ENCODE assay signal across 12 mouse cellular contexts in genomic region chr11:102607686-102608548, GRCm38 (mm10). TPM values are rescaled to one million over a fixed set of nuclear protein-coding genes. Genes with fewer than 3 reads are reported as not detected.
DNase-seq lines count a peak whose midpoint lies in the region; ATAC-seq and TF ChIP-seq lines count a peak whose summit lies in the region.
"Had no signal": no experiment of that assay in that cellular context is flagged by ENCODE, and none has a peak within 500 bp of the region (broad histone marks: within the 10 kb centered on the region; RNA-seq: fewer than 3 reads in every experiment).

No protein-coding gene starts in this region.

- no peak for DNase-seq in kidney, postnatal 25 days
- no peak for DNase-seq in frontal cortex, postnatal 25 days (ENCODE audit: low spot score in 2 of 2)
- no peak for DNase-seq in right cerebral cortex, postnatal 4 days
- no peak for DNase-seq in left cerebral cortex, adult 11 months (ENCODE audit: low spot score)
- DNase-seq: kidney, adult 9 months; liver, postnatal 0 days; thymus, postnatal 14 days had no signal

- no peak for TF ChIP-seq CTCF in intestine, postnatal 0 days (IDR thresholded peaks at IDR 0.05; ENCODE audit: low read depth)

- peak overlapping the region; percentile 62 for H3K4me2 ChIP-seq in kidney, embryonic 16.5 days (replicated peaks; ENCODE audit: low read depth, low read length)
- H3K4me2 ChIP-seq in forebrain, embryonic 12.5 days: peak overlapping the region; percentile 82
- peak overlapping the region; percentile 82 for H3K4me2 ChIP-seq in intestine, postnatal 0 days (replicated peaks; ENCODE audit: low read depth)
- H3K4me2 ChIP-seq in neural tube, embryonic 13.5 days: peak overlapping the region; percentile 82

- no peak for ATAC-seq in kidney, embryonic 16.5 days (ENCODE audit: low FRiP score, low TSS enrichment)
- no peak for ATAC-seq in forebrain, embryonic 12.5 days (ENCODE audit: low FRiP score)
- ATAC-seq in intestine, postnatal 0 days: no peak
- no peak for ATAC-seq in neural tube, embryonic 13.5 days (ENCODE audit: low read depth)
- ATAC-seq: liver, postnatal 0 days had no signal

- peaks cover 48% of the 10 kb centered on the region for H3K4me1 ChIP-seq in kidney, embryonic 16.5 days (ENCODE audit: insufficient read depth, low read length)
- H3K4me1 ChIP-seq in forebrain, embryonic 12.5 days: peaks cover 52% of the 10 kb centered on the region
- H3K4me1 ChIP-seq in intestine, postnatal 0 days (replicated peaks; ENCODE audit: control insufficient read depth, insufficient read depth, low read length): no peaks in the 10 kb centered on the region
- H3K4me1 ChIP-seq in neural tube, embryonic 13.5 days (replicated peaks): peaks cover 69% of the 10 kb centered on the region

- peak overlapping the region; percentile 81 for H3K4me3 ChIP-seq in kidney, embryonic 16.5 days (ENCODE audit: low read length)
- H3K4me3 ChIP-seq in forebrain, embryonic 12.5 days (replicated peaks): peak overlapping the region; percentile 93
- peak overlapping the region; percentile 66 for H3K4me3 ChIP-seq in intestine, postnatal 0 days (ENCODE audit: low read depth, low read length)
- peak overlapping the region; percentile 81 for H3K4me3 ChIP-seq in neural tube, embryonic 13.5 days

- peak overlapping the region; percentile 92; the same call in 1 of the 2 replicates for H3K9ac ChIP-seq in kidney, embryonic 16.5 days (replicated peaks; ENCODE audit: low read length)
- H3K9ac ChIP-seq in forebrain, embryonic 12.5 days: peak overlapping the region; percentile 99
- no peak overlapping the region for H3K9ac ChIP-seq in intestine, postnatal 0 days (ENCODE audit: low read depth, low read length)
- H3K9ac ChIP-seq in neural tube, embryonic 13.5 days: peak overlapping the region; percentile 87
- H3K9ac ChIP-seq: liver, postnatal 0 days had no signal

- no peaks in the 10 kb centered on the region for H3K36me3 ChIP-seq in kidney, embryonic 16.5 days (ENCODE audit: insufficient read depth, low read length)
- no peaks in the 10 kb centered on the region for H3K36me3 ChIP-seq in forebrain, embryonic 12.5 days (replicated peaks)
- H3K36me3 ChIP-seq in intestine, postnatal 0 days (ENCODE audit: control insufficient read depth, insufficient read depth): no peaks in the 10 kb centered on the region
- no peaks in the 10 kb centered on the region for H3K36me3 ChIP-seq in neural tube, embryonic 13.5 days
- H3K36me3 ChIP-seq: G1E had no signal

- peak overlapping the region; percentile 98 for H3K27ac ChIP-seq in kidney, embryonic 16.5 days (ENCODE audit: low read length)
- 0 out of 2 replicates have a peak overlapping the region, but pooled peaks have one; percentile 74 for H3K27ac ChIP-seq in forebrain, embryonic 12.5 days
- no peak overlapping the region for H3K27ac ChIP-seq in intestine, postnatal 0 days (ENCODE audit: low read depth, low read length)
- no peak overlapping the region for H3K27ac ChIP-seq in neural tube, embryonic 13.5 days (replicated peaks)

- H3K27me3 ChIP-seq in kidney, embryonic 16.5 days (ENCODE audit: insufficient read depth, low read length): no peaks in the 10 kb centered on the region
- peaks cover 6% of the 10 kb centered on the region; the same call in 1 of the 2 replicates for H3K27me3 ChIP-seq in forebrain, embryonic 12.5 days
- peaks cover 36% of the 10 kb centered on the region for H3K27me3 ChIP-seq in intestine, postnatal 0 days (replicated peaks; ENCODE audit: control insufficient read depth, insufficient read depth, low read length)
- no peaks in the 10 kb centered on the region; the same call in 1 of the 2 replicates for H3K27me3 ChIP-seq in neural tube, embryonic 13.5 days

- no peaks in the 10 kb centered on the region for H3K9me3 ChIP-seq in kidney, embryonic 16.5 days (ENCODE audit: low read length)
- H3K9me3 ChIP-seq in forebrain, embryonic 12.5 days: no peaks in the 10 kb centered on the region
- no peaks in the 10 kb centered on the region for H3K9me3 ChIP-seq in intestine, postnatal 0 days (ENCODE audit: control insufficient read depth)
- H3K9me3 ChIP-seq in neural tube, embryonic 13.5 days: no peaks in the 10 kb centered on the region

- 14% methylated on average over 10 of the region's 10 CpGs for WGBS in kidney, embryonic 16.5 days
- WGBS in forebrain, embryonic 12.5 days: 3% methylated on average over 10 of the region's 10 CpGs
- 47% methylated on average over 10 of the region's 10 CpGs for WGBS in intestine, postnatal 0 days
- 6% methylated on average over 10 of the region's 10 CpGs for WGBS in neural tube, embryonic 13.5 days

RNA-seq across cellular contexts. Expression of gene Fzd2, which starts 3.7 kb away (rescaled TPM):
- polyA plus RNA-seq in kidney, embryonic 16.5 days (2015; fragmentation: Nextera tagmentation; extraction: Ambion mirVana): 27.2 and 27.5 TPM in 2 replicates
- 42.2 and 42.3 TPM in 2 replicates for polyA plus RNA-seq in forebrain, embryonic 12.5 days (2016; fragmentation: Nextera tagmentation; extraction: Ambion mirVana)
- 6.0 and 6.2 TPM in 2 replicates for polyA plus RNA-seq in intestine, postnatal 0 days (2015; fragmentation: Nextera tagmentation; extraction: Ambion mirVana)
- 14.8 and 21.1 TPM in 2 replicates for polyA plus RNA-seq in neural tube, embryonic 13.5 days (2015; fragmentation: Nextera tagmentation; extraction: Ambion mirVana)
- polyA plus RNA-seq: G1E had no signal

RNA-seq across cellular contexts. Expression of gene Gm11627, which starts 28.7 kb away (rescaled TPM):
- polyA plus RNA-seq in kidney, embryonic 16.5 days (2015; fragmentation: Nextera tagmentation; extraction: Ambion mirVana): 7.9 and 10.8 TPM in 2 replicates
- 11.7 and 12.5 TPM in 2 replicates for polyA plus RNA-seq in forebrain, embryonic 12.5 days (2016; fragmentation: Nextera tagmentation; extraction: Ambion mirVana)
- polyA plus RNA-seq in intestine, postnatal 0 days (2015; fragmentation: Nextera tagmentation; extraction: Ambion mirVana): 11.2 and 12.7 TPM in 2 replicates
- polyA plus RNA-seq in neural tube, embryonic 13.5 days (2015; fragmentation: Nextera tagmentation; extraction: Ambion mirVana): 7.5 and 8.7 TPM in 2 replicates
- polyA plus RNA-seq: G1E; liver, postnatal 0 days had no signal

RNA-seq across cellular contexts. Expression of gene Gpatch8, which starts 51.7 kb away (rescaled TPM):
- 47.5 and 63.8 TPM in 2 replicates for polyA plus RNA-seq in kidney, embryonic 16.5 days (2015; fragmentation: Nextera tagmentation; extraction: Ambion mirVana)
- 66.6 and 67.9 TPM in 2 replicates for polyA plus RNA-seq in forebrain, embryonic 12.5 days (2016; fragmentation: Nextera tagmentation; extraction: Ambion mirVana)
- 18.9 and 22.3 TPM in 2 replicates for polyA plus RNA-seq in intestine, postnatal 0 days (2015; fragmentation: Nextera tagmentation; extraction: Ambion mirVana)
- polyA plus RNA-seq in neural tube, embryonic 13.5 days (2015; fragmentation: Nextera tagmentation; extraction: Ambion mirVana): 77.5 and 83.8 TPM in 2 replicates

RNA-seq across cellular contexts. Expression of gene Meioc, which starts 55.6 kb away (rescaled TPM):
- 0.28 and 0.34 TPM in 2 replicates for polyA plus RNA-seq in kidney, embryonic 16.5 days (2015; fragmentation: Nextera tagmentation; extraction: Ambion mirVana)
- polyA plus RNA-seq in forebrain, embryonic 12.5 days (2016; fragmentation: Nextera tagmentation; extraction: Ambion mirVana): 0.19 and 0.21 TPM in 2 replicates
- 0.09 and 0.14 TPM in 2 replicates for polyA plus RNA-seq in intestine, postnatal 0 days (2015; fragmentation: Nextera tagmentation; extraction: Ambion mirVana)
- 0.15 and 0.25 TPM in 2 replicates for polyA plus RNA-seq in neural tube, embryonic 13.5 days (2015; fragmentation: Nextera tagmentation; extraction: Ambion mirVana)
- polyA plus RNA-seq: G1E; liver, postnatal 0 days had no signal

Comparison
In these comparisons a context has a peak if more than half of its experiments do, and no peak if none do; other contexts are left out.
1. H3K27ac ChIP-seq: peak in kidney, embryonic 16.5 days (single experiment) and forebrain, embryonic 12.5 days (single experiment); none in intestine, postnatal 0 days (single experiment) and neural tube, embryonic 13.5 days (single experiment).
2. Peak in every context shown above with its lines, with median percentiles within 50 percentile points of each other: H3K4me2 ChIP-seq and H3K4me3 ChIP-seq.